Mouse (Mus musculus) embryo, embryonic 10 days (tissue): ENCODE results near the gene Cct6b.
A peak's percentile ranks its signal among the peaks of the same experiment; 100 is the strongest.

Source experiments
- DNase-seq: peaks from one replicate; pipeline ENCODE4 v3.0.0-alpha.2; 2015; ENCODE audit warnings: low spot score

The Cct6b gene

DNA sequence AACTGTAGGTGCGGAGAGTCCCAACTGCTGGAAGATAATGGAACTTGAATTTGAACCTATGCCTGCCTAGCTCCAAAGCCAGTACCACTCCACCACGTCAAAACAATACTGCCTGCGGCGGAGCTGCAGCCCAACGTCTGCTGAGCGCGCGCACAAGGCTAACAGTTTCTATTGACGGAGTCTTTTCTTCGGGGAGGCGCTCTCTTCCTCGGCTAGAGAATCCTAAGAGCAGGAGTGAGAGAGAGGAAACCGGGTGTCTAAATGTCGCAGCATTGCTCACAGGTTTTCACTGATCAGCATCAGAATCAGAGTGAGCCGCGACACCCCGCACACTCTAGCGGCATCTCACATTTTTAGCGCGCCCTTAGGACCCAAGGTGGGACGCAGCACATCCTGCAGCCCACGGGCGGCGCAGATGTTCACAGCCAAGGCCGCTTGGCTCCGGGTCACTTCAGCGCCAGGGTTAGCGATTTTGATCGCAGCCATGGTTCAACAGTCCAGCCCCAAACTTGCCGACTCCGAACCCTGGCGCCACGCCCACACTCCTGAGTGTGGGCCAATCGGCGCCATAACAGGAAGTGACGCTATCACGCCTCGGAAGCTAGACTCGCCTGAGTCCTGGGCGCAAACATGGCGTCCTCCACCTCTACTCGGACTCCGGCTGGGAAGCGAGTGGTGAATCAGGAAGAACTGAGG lies at the start of gene Cct6b, which contains the start of gene Zfp830:
Gene Cct6b (minus strand): TSS at position 580 of the 696 bp plus-strand sequence.
Gene Zfp830 (plus strand): TSS at position 604 of the 696 bp plus-strand sequence.
- DNase-seq: peak; percentile 99

DNA sequence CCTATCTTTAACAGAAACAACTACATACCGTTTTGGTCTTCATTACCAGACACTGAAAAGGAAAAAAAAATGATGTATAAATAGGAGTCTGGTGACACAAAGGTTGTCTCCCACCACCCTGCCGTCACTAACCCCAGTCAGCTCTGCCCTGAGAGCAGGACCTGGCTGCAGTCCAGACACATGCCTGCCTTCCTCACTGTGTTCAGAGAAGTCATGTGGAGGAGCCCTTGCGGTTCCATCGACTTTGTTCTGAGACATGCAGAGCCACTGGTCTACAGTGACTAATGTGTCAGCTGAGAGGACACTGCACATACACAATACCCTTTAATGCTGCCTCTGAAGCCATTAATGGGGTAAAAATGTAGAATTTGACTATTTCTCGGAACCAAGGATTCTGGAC lies 44.4 kb upstream of the Cct6b start:
- no peak for DNase-seq

DNA sequence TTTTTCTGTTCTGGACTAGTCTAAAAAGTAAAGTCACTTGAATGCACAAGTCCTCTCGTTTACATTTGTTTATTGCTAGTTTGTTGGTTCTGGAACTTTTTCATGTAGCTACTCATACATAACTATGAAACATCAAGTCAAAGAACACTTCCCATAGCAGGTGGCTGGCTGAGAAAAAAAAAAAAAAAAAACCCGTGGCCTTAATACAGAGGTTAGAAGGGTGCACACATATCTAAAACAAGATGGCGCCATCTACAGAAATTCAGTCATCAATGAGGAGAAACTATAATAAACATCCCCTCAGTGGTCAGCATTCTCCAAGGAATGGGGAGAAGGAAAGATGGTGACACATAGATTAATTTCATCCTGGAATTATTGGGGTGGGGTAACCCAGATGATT lies 43.2 kb upstream of the Cct6b start:
- DNase-seq: no peak

DNA sequence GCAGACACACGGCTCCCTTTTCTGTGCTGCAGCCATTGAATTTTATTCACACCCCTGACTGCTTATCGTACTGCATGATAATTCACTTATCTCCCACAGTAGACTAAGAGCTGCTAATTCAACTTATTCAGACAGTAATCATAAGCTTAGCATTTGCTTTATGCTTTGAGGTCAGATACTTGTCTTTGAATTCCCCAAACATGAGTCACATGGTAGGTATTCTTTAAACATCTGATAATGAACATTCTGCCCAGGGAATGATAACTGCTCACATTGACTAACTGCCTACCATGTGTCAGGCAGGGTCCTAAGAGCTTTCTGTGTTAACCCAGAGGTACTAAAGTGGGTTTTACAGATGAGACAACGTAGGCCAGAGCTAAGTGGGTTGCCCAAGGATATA lies 42.5 kb upstream of the Cct6b start:
- DNase-seq: no peak

DNA sequence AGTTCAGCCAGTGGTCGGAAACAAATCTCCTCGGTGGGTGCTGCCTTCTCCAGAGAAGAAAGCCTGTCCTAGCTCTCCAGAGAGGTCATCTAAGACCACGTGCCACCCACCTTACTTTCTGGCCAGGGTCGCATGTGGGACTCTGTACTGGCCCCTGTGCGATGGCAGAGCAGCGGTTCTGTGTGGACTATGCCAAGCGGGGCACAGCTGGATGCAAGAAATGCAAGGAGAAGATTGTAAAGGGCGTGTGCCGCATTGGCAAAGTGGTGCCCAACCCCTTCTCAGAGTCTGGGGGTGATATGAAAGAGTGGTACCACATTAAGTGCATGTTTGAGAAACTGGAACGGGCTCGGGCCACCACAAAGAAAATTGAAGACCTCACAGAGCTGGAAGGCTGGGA lies 19.3 kb upstream of the Cct6b start:
- no peak for DNase-seq

DNA sequence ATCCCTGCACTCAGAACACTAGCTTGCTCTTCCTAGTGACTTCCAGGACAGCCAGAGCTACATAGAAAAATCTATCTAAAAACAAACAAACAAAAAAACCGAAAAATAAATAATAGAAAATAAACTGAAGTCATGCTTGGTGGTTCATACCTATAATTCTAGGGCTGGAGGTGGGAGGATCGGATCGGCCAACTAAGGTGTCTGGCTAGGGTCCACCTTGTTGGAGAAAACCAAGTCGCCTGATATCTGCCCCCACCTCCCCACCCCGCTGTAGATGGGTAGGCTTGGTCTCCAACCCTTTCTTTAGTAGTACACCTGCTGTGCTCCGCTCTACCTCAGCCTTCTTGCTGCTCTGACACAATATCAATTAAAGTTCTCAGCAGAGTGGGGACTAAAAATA lies 18.1 kb upstream of the Cct6b start:
- DNase-seq: no peak

DNA sequence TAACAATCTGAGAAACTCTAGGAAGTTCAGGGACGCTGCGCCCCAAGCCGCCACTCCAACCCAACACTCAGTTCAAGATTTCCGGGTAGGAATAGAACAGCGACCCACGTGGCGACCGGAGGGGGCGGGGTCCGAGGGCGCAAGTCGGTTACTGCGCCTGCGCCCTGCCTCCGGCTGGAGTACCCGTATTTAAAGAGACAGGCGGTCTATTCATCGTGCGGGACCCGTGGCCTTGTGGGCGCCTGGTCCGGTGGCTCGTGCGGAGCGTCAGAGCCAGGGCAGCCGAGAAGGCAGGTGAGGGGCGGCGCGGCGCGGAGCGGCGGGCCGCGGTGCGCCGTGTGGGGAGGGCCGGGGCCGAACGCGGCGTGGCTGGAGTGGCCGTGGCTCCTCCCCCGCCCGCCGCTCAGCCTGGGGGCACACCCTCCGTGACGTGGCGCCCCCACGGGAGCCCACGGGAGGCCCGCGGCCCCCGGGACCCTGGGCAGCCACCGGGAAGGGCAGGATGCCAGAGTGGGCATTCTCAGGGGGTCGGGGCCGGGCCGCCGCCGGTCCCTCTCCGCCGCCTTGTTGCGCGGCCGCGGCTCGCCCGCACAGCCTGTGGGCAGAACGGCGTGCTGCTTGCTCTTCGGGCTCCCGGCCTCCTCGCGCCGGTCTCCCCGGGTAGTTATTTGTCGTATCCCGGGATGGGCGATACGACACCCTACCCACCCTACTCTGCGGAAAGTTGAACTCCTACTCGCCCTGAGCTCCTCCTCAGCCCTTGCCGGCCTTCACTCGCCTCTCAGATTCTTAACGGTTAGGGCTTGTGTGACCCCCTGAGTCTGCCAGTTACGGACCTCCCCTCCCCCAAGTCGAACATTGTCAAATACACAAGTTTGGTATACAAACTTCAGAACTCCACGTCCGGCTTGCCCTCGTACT lies 17.1 kb upstream of the Cct6b start, which contains the start of gene Lig3:
Gene Lig3 (plus strand): TSS at position 126 of the 921 bp plus-strand sequence.
- DNase-seq: peak; percentile 96

DNA sequence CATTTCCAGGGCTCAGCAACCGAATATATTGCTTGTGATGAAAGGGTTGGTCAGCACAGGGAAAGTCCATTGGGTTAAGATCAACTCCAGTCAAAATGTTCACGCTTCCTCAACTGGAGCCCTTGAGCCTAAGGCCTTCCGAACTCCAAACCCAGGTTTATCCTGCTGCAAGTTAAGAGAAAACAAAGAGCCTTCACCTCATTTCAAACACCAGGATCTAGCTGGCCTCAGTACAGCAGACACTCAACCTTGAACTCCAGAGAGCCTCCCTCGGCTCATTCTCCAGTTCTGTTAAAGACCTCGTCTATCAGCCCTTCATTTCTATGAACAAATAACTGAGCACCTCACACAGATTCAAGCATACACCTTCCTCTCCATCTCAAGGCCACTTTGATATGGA lies 16.0 kb upstream of the Cct6b start:
- DNase-seq: no peak

DNA sequence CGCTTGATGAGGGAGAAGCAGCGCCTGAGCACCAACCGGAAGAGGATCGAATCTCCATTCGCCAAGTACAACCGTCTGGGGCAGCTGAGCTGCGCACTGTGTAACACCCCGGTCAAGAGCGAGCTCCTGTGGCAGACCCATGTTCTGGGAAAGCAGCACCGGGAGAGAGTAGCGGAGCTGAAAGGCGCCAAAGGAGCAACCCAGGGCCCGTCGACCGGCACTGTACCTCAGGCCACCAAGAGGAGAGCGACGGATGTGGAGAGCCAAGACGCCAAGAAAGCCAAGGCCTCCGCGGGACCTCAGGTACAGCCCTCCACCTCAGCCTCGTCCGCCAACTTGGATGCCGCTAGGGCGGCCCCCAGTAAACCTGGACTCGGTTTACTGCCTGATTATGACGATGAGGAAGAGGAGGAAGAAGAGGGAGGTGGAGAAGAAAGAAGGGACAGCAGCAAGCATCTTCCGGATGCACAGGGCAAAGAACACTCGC lies 360 bp upstream of the Cct6b start:
- DNase-seq: no peak

DNA sequence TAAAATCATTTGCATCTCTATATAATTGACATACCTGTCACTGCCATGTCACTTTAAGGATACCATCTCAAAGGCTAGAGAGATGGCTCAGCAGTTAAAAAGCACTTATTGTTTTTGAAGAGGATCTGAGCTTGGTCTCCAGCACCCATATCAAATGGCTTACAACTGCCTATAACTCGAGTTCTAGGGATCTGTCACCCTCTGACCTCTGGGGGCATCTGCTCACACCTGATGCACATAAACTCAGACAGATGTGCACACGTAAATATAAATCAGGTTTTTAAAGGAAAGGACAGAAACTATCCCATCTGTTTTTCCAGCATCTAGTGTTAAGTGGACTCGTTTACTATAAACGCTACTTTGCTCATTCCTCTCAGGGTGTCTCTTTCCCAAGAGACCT lies 860 bp downstream of the Cct6b start:
- no peak for DNase-seq

DNA sequence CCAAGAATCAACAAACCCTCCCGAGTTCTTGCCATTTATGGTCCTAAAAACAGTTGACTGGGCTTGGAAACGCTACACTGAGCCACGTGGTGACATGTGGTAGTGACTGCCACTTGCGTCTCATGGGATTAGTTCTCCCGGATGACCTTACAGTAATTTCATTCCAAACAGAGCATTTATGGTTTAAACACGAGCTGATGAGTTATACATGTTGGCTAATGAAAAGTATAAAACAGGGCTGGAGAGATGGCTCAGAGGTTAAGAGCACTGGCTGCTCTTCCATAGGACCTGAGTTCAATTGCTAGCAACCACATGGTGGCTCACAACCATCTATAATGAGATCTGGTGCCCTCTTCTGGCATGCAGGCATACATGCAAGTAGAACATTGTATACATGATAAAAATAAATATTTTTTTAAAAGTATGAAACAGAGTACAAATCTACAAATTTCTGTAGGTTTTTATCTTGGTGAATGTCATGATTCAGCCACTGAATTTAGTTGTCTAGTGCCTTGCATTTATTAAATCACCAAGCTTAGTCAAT lies 1.8 kb downstream of the Cct6b start:
- no peak for DNase-seq

DNA sequence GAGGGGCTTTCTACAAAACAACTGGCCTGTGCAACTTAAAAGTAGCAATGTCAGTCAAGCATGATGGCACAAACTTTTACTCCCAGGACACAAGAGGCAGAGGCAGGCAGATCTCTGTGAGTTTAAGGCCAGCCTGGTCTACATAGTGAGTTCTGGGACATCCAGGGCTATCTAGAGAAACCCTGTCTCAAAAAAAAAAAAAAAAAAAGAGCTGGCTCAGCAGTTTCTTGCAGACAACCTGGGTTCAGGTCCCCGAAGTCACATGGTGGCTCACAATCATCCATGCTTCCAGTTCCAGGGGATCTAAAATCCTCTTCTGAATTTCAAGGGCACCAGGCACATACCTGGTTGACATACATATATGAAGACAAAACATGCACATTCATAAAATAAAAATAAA lies 8.2 kb downstream of the Cct6b start:
- no peak for DNase-seq

DNA sequence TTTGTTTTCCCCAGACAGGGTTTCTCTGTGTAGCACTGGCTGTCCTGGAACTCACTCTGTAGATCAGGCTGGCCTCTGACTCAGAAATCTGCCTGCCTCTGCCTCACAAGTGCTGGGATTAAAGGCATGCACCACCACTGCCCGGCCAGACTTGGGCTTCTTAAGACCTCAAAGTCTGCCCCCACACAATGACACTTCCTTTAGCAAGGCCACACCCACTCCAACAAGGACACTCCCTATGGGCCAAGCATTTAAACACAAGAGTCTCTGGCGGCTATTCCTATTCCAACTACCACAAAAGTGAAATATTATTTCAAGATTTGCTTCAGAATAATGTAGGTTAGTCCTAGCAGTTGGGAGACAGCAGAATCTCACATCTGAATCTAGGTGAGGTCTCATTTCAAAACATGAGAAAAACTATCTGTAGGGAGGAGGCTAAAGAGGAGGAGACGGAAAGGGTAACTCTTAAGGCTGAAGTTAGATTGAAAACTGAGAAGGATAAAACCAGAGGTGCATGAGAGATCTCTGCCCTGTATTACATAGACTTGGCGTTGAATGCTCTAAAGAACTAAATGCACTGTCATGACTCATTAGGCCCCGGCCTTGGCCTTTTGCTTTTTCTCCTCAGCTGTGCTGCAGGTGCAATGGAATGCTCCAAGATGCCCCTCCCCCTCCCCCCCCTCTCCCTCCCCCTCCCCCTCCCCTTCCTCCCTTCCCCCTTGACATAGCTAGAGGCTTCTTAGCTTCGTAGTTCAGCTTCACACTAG lies 11.6 kb downstream of the Cct6b start:
- DNase-seq: no peak

DNA sequence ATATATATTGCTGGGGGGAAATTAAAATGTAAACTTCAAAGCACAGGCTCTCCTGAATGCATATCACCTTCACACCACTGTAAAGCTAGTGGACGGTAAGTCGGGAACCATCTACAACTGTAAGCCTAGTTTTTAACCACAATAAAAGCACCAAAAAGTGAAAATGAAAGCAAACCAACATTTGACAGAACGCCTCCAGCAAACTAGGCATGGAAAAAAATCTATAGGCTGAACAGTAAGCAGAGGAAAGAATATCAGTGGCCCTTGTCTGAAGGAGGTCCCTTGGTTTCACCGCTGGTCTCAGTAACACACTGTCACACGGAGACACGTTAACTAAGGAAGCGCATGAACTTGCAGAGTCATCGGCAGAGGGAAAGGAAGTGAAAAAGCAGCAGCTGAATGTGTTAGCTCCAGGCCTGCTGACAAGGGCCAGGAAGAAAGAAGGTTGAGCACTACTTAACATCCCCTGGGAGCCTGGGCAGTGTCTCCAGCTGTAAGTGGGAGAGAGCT lies 17.2 kb downstream of the Cct6b start:
- no peak for DNase-seq

DNA sequence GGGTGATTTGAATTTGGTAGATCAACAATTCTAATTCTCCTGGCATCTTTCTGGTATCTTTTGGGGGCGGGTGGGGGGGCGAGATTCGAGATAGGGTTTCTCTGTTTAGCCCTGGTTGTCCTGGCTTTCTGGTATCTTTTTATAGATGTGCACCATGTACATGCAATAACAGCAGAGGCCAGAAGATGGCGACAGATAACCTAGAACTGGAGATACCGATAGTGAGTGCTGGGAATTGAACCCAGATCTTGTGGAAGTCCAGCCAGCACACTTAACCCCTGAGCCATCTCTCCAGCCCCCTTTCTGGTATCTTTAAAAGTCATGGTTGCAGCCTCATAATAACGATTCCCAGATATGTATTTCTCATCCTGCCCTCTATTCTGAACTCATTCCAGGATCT lies 18.0 kb downstream of the Cct6b start:
- peak; percentile 44 for DNase-seq

DNA sequence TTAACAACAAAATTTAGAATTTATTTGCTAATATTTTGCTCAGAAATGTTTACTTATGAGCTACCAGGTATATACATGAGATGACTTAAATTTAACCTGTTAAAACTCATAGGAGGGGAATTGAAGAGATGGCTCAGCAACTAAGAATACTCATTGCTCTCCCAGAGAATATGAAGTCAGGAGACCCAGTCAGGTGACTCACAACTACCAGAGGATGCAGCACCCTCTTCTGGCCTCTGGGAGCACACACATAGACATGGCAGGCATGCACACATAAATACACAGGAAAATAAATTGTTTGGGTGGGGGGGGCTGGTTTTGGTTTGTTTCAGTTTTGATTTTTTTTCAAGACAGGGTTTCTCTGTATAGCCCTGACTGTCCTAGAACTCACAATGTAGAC lies 25.1 kb downstream of the Cct6b start:
- no peak for DNase-seq

DNA sequence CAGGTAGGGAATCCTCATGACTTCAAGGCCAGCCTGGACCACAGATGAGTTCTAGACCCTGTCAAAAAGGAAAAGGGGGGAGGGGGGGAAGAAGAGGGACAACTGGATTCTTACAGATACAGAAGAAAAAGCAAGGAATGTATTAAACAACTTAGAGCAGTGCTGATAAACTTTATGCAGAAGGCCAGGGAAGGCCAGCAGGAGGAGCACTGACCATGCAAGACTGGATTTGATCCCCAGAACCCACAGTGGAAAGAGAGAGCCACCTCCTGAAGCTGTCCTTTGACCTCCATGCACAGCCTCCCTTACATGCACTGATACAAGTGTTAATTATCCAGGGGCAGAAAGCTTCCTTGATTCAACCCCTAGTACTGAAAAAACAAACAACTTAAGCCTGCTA lies 29.9 kb downstream of the Cct6b start:
- DNase-seq: no peak

DNA sequence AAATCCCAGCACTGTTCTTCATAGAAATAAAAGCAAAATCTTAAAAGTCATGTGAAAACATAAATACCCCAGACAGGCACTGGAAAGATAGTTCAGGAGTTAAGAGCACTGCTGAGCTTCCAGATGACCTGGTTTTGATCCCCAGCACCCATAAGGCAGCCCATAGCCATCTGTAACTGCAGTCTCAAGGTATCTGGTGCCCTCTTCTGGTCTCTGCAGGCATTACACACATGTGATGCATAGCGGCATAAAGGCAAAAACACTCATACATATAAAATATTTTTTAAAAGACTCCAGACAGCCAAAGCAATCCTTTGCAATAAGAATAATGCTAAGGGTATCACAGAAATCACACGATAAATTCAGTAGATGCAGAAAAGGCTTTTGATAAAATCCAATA lies 37.3 kb downstream of the Cct6b start:
- no peak for DNase-seq

DNA sequence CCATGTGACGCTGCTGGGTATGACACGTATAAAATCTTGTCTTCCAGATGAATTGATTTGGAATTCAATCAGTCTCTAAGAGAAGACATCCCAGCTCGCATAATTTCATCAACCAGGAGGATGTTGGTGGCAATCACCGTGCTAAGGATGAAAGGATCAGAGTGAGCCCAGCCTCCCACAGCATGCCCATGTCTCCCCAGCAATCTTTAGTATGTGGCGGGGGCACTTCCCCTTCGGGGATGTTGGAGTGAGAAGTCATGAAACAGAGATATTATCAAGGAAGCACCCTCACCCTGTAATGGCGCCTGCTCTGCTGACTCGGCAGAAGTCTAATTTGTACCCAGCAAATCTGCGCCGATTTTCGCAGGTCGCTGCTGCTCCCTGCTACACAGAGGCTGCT lies 44.8 kb downstream of the Cct6b start:
- DNase-seq: no peak

DNA sequence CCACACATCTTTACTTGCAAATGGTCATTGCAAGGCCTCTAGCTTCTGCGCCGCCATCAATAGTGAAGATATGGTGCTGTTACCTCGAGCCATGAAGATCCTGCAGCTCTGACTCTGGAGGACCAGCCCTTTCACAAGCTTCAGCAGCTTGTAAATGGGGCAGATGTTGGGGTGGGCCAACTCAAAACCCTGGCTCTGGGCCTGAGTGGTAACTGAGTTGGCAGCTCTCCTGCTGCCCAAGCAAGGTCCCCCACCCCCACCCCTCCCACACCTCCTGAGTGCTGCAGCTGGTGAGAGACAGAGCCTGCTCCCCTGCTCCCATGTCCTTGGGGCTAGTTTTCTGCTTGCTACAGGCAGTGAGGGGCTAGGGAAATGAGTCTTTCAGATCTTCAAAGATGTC lies 51.4 kb downstream of the Cct6b start:
- DNase-seq: no peak

DNA sequence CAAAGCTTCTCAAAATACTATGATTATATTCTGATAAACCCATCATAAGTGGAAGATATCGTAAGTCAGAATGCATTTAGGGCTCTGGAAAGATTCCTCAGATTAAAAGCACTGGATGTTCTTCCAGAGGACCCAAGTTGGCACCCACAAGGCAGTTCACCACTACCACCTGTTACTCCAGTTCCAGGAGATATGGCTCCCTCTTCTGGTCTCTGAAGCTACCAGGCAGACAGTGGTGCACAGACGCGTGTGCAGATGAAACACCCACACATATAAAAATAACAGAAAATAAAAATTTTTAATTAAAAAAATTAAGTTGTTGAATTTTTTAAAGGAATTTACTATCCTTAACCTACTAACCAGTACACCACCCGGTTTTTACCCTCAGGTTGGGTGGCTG lies 55.2 kb downstream of the Cct6b start:
- no peak for DNase-seq

DNA sequence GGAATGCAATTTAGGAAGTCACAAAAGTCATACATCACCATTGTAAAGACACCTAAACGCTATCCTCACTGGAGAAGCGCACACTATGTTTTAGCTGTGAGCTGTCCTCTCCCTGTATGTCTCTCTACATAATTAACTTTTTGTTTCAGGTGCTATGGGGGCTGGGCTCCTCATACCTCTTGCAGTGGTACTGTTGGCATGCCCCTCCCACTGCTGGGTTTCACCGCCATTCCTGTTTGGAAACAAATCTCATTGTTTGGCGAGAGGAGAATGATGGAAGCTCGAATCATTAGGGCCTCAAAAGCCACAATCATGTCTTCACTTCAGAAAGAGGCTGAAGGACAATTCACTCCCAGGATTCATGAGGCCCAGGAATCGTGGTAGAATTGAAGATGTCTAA lies 59.0 kb downstream of the Cct6b start:
- no peak for DNase-seq
